Mouse (Mus musculus): ENCODE measurements around the gene Vmn2r85. TPM values are rescaled to one million over a fixed set of nuclear protein-coding genes. Genes with fewer than 3 reads are reported as not detected.
"Not testable (repeated sequence)": the region's sequence is repeated elsewhere in the genome, so short reads cannot be mapped to it uniquely, and the experiment has no call there.

The Vmn2r85 gene
- polyA plus RNA-seq, 1 experiment from 2014 or later, result not detected

DNA sequence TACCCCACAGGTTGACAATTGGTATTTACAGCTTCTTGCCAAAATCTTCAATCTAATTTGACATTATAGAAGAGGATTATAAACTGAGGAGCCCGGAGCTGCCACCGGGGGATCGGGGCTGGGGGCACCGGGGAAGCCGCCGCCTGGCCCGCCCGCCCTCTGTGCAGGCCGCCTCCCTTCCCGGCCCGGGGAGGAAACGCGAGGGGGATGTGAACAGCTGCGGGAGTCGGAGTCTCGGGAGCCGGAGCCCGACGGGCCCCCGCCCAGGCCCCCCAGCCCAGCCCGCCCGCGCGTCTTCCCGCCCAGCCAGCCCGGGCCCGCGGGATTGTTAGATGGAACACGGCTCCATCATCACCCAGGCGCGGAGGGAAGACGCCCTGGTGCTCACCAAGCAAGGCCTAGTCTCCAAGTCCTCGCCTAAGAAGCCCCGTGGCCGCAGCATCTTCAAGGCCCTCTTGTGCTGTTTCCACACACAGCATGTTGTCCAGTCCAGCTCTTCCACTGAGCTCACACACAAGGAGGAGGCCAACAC, 17.3 kb downstream of the Vmn2r85 start:
- H3K9ac ChIP-seq (ENCODE audit: low read depth, low read length); H3K9me3 ChIP-seq (ENCODE audit: control insufficient read depth); H3K27ac ChIP-seq (ENCODE audit: low read depth, low read length); H3K36me3 ChIP-seq (ENCODE audit: control insufficient read depth, insufficient read depth); H3K27me3 ChIP-seq (replicated peaks; ENCODE audit: control insufficient read depth, insufficient read depth, low read length); H3K4me2 ChIP-seq (replicated peaks; ENCODE audit: low read depth); H3K4me1 ChIP-seq (replicated peaks; ENCODE audit: control insufficient read depth, insufficient read depth, low read length); H3K4me3 ChIP-seq (ENCODE audit: low read depth, low read length): not testable (repeated sequence)
- peak; percentile 28; the same call in 1 of the 2 replicates for ATAC-seq
- WGBS, result 62% methylated on average over 27 of the region's 35 CpGs

DNA sequence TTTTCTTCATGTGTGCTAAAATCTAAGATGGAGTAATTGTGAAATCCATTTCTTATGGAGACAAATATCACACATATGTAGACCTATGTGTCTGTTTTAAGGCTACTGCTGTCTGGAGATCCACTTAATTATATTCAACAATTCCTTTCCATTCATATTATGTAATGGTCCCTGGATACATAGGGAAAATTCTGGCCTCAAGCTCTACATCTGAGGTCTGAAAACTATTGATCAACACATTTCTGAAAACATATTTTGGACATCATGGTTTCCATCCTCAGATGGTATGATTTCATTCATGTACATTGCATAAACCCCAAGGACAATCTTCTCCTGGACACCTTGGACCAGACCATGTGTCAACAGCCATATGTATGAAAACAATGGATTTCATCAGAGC, 35.3 kb downstream of the Vmn2r85 start, which contains the start of gene Vmn2r84:
Gene Vmn2r84, minus strand, starts transcription at position 101 of the 400 bp plus-strand sequence.
- no peak for ATAC-seq
- no peak within 1 kb of the TSS for H3K4me3 ChIP-seq (ENCODE audit: low read depth, low read length)
- H3K27ac ChIP-seq (ENCODE audit: low read depth, low read length), result no peak within 1 kb of the TSS
- H3K9me3 ChIP-seq (ENCODE audit: control insufficient read depth), result no peaks in the 10 kb centered on the region
- no peak for TF ChIP-seq CTCF (IDR thresholded peaks at IDR 0.05; ENCODE audit: low read depth)
- no peaks in the 10 kb centered on the region for H3K36me3 ChIP-seq (ENCODE audit: control insufficient read depth, insufficient read depth)
- H3K27me3 ChIP-seq (replicated peaks; ENCODE audit: control insufficient read depth, insufficient read depth, low read length), result no peaks in the 10 kb centered on the region
- H3K9ac ChIP-seq (ENCODE audit: low read depth, low read length), result no peak within 1 kb of the TSS
- no peak within 1 kb of the TSS for H3K4me2 ChIP-seq (replicated peaks; ENCODE audit: low read depth)
- H3K4me1 ChIP-seq (replicated peaks; ENCODE audit: control insufficient read depth, insufficient read depth, low read length), result no peaks in the 10 kb centered on the region

DNA sequence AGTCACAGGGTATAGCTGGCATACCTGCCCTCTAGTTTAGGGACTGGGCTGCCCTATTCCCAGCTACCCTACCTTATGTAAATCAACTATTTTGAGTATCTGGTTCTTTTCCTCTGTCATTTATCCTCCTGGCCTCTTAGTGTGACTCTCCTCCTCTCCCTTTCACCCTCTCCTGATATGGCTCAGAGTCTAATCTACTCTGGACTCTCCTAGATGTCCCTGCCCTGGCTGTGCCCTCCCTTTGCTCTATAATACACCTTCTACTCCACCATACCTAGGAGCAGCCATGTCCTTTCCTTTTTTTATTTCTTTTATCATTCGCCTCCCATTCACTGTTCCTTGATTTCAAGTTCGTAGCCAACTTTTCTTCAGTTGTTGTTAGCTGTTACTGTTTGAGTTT, 54.4 kb downstream of the Vmn2r85 start:
- TF ChIP-seq CTCF (IDR thresholded peaks at IDR 0.05; ENCODE audit: low read depth), result no peak

DNA sequence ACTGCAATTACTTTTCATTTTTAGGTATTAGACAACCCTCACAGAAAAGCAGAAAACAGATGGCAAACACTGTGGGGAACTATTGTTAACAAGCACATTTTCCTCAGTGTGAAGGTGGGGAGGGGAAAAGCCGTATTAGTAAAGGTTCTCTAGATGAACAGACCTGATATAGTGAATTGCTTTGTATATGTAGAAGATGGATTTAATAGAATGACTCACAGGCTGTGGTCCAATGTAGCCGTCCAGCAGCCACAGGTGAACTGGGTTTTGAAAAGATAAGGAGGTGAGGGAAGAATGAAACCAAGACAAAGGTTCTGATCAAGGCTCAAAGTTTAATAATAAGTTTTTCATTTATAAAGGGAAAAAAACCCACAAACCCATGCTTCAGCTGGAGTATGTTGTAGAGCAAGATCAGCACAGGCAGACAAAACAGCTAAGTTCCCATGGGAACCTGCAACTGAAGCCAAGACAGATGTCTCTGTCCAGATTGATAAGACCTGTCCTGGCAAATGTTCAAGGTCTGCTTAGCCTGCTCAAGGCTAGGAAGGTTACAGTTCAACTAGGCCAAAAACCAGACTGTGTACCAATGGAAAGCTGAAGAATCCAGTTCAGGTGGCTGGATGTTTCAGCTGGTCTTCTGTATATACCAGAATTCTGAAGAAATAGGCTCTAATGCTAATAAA, 56.9 kb downstream of the Vmn2r85 start:
- TF ChIP-seq CTCF (IDR thresholded peaks at IDR 0.05; ENCODE audit: low read depth), result no peak
- H3K4me3 ChIP-seq (ENCODE audit: low read depth, low read length), result no peak overlapping the region
- no peak overlapping the region for H3K9ac ChIP-seq (ENCODE audit: low read depth, low read length)
- no peak for ATAC-seq
- H3K4me2 ChIP-seq (replicated peaks; ENCODE audit: low read depth), result no peak overlapping the region
- no peaks in the 10 kb centered on the region for H3K36me3 ChIP-seq (ENCODE audit: control insufficient read depth, insufficient read depth)
- no peaks in the 10 kb centered on the region for H3K27me3 ChIP-seq (replicated peaks; ENCODE audit: control insufficient read depth, insufficient read depth, low read length)
- WGBS, result 65% methylated on average over 2 of the region's 2 CpGs
- H3K27ac ChIP-seq (ENCODE audit: low read depth, low read length), result no peak overlapping the region
- H3K9me3 ChIP-seq (ENCODE audit: control insufficient read depth), result no peaks in the 10 kb centered on the region
- no peaks in the 10 kb centered on the region for H3K4me1 ChIP-seq (replicated peaks; ENCODE audit: control insufficient read depth, insufficient read depth, low read length)

More for the DNA sequence above, 54.4 kb downstream of the Vmn2r85 start:
- Histone ChIP-seq H3K36me3 (ENCODE audit: control insufficient read depth, insufficient read depth) (no peaks in the 10 kb centered on the region), H3K27ac (ENCODE audit: low read depth, low read length) (no peak overlapping the region), H3K9me3 (ENCODE audit: control insufficient read depth) (no peaks in the 10 kb centered on the region), H3K4me1 (replicated peaks; ENCODE audit: control insufficient read depth, insufficient read depth, low read length) (no peaks in the 10 kb centered on the region), H3K4me2 (replicated peaks; ENCODE audit: low read depth) (no peak overlapping the region), H3K4me3 (ENCODE audit: low read depth, low read length) (no peak overlapping the region), H3K9ac (ENCODE audit: low read depth, low read length) (no peak overlapping the region), H3K27me3 (replicated peaks; ENCODE audit: control insufficient read depth, insufficient read depth, low read length) (no peaks in the 10 kb centered on the region)
- no peak for ATAC-seq
- WGBS, result 88% methylated on average over 2 of the region's 2 CpGs

DNA sequence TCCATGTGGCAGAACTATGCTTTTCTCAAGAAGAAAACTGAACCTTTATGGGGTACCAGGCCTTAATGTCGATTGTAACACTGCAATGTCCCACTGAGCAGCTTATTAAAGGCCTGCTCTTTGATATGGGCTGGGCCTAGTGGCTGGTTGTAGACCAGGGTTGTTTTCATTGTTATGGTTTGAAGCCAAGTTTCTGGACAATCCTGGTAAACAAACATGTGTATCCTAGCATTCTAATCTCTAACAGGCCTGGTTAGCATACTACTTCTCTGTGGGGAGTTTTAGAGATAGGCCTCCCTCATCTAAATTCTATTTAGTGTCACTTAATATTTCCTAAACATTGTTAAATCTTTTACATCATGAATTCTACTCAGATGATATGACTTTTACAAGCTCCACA, 57.9 kb downstream of the Vmn2r85 start:
- no peak overlapping the region for H3K4me3 ChIP-seq (ENCODE audit: low read depth, low read length)
- no peak overlapping the region for H3K9ac ChIP-seq (ENCODE audit: low read depth, low read length)
- H3K27ac ChIP-seq (ENCODE audit: low read depth, low read length), result no peak overlapping the region
- WGBS, result 51% methylated on average over 1 of the region's 1 CpGs
- H3K27me3 ChIP-seq (replicated peaks; ENCODE audit: control insufficient read depth, insufficient read depth, low read length), result no peaks in the 10 kb centered on the region
- no peaks in the 10 kb centered on the region for H3K9me3 ChIP-seq (ENCODE audit: control insufficient read depth)
- no peak for TF ChIP-seq CTCF (IDR thresholded peaks at IDR 0.05; ENCODE audit: low read depth)
- no peak overlapping the region for H3K4me2 ChIP-seq (replicated peaks; ENCODE audit: low read depth)
- no peak for ATAC-seq
- no peaks in the 10 kb centered on the region for H3K36me3 ChIP-seq (ENCODE audit: control insufficient read depth, insufficient read depth)
- no peaks in the 10 kb centered on the region for H3K4me1 ChIP-seq (replicated peaks; ENCODE audit: control insufficient read depth, insufficient read depth, low read length)

DNA sequence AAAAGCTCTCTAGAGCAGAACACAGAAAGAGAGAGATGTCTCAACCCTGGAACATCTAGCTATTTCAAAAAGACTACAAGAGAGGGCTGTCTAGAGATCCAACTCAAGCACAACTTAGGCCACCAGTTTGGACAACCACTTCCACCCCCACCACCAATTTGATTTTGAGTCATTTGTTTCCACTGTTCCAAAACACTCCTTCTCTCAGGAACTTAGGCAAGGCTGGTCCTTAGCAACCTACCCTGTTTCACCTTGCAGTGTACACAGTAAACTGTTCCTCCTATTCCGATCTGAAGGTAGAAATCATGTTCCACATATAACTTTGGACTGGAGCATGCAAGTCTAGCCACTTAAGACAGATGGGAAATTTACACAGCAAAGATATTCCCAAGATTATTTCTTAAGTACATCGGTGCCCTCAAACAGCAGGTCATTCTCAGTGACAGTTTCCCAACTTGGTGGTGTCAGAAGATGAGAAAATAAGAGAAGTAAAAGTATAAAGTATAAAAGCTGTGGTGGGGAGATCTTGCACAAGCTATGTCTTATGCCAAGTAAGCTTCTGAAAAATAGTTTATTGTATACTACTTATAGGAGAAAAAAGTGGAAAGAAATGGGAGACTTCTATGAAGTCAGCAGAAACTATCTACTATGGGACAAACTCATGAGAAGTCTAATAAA, 59.4 kb downstream of the Vmn2r85 start:
- Histone ChIP-seq H3K9me3 (ENCODE audit: control insufficient read depth) (no peaks in the 10 kb centered on the region), H3K4me3 (ENCODE audit: low read depth, low read length) (no peak overlapping the region), H3K27me3 (replicated peaks; ENCODE audit: control insufficient read depth, insufficient read depth, low read length) (no peaks in the 10 kb centered on the region), H3K9ac (ENCODE audit: low read depth, low read length) (no peak overlapping the region), H3K4me1 (replicated peaks; ENCODE audit: control insufficient read depth, insufficient read depth, low read length) (no peaks in the 10 kb centered on the region), H3K36me3 (ENCODE audit: control insufficient read depth, insufficient read depth) (no peaks in the 10 kb centered on the region), H3K4me2 (replicated peaks; ENCODE audit: low read depth) (no peak overlapping the region), H3K27ac (ENCODE audit: low read depth, low read length) (no peak overlapping the region)
- no peak for TF ChIP-seq CTCF (IDR thresholded peaks at IDR 0.05; ENCODE audit: low read depth)
- WGBS, result 83% methylated on average over 2 of the region's 2 CpGs
- no peak for ATAC-seq
